Mouse (Mus musculus) left cerebral cortex, adult 18-20 months (tissue): Measurements from ENCODE around the gene Fis1. TPM values are rescaled to one million over a fixed set of nuclear protein-coding genes. Genes with fewer than 3 reads are reported as not detected.

ENCODE experiments used
- microRNA-seq, 2 experiments: library from miRNA; unstranded; fragments of <30 nt; microRNA quantifications; one replicate each; pipeline ENCODE4 v1.2.0; 2021
- total RNA-seq, 2 experiments: library from RNA; stranded (reverse); gene quantifications; 2 replicates each; pipeline ENCODE4 v1.2.3; 2021

The Fis1 gene
- total RNA-seq, 2 experiments from 2014 or later, result 281 to 287 TPM

Small RNA genes lying within 50 kb of the gene (microRNA-seq; reads per million reads assigned to microRNA genes)
- 266 to 435 reads per million in 2 experiments for gene Mir702

Other genes with a start within 250 kb of the Fis1 start
- gene Col26a1, start 70.1 kb upstream of the Fis1 start, total RNA-seq, result 1 to 10 TPM; 7.3 to 8.8 TPM
- 10 to 100 TPM; 97.1 to 99.0 TPM for gene Ift22, start 45.1 kb upstream of the Fis1 start, total RNA-seq
- not detected for gene Cldn15, start 13.3 kb downstream of the Fis1 start, total RNA-seq
- gene Plod3, start 33.7 kb downstream of the Fis1 start, total RNA-seq, result 10 to 100 TPM; 32.2 to 32.8 TPM
- 100 to 1,000 TPM in 1 of 2 experiments, 10 to 100 TPM in 1; 96.6 to 107 TPM for gene Znhit1, start 34.7 kb downstream of the Fis1 start, total RNA-seq
- gene Vgf, start 73.1 kb downstream of the Fis1 start, total RNA-seq, result 100 to 1,000 TPM; 390 to 400 TPM
- 100 to 1,000 TPM; 391 to 401 TPM for gene Ap1s1, start 92.9 kb downstream of the Fis1 start, total RNA-seq
- gene Serpine1, start 119.0 kb downstream of the Fis1 start, total RNA-seq, result under 1 TPM; 0.70 to 0.89 TPM
- 1 to 10 TPM; 4.2 to 4.7 TPM for gene Trim56, start 162.9 kb downstream of the Fis1 start, total RNA-seq
- gene Muc3, start 196.0 kb downstream of the Fis1 start, total RNA-seq, result not detected